Mouse (Mus musculus) ES-E14 (cell line): ENCODE data around the gene Nrtn. TPM values are rescaled to one million over a fixed set of nuclear protein-coding genes. Genes with fewer than 3 reads are reported as not detected.

ENCODE experiments used
- DNase-seq: peaks from one replicate; pipeline ENCODE4 v3.0.0-alpha.2; 2013; ENCODE audit warnings: low read depth, low spot score
- H3K27ac ChIP-seq: 2 replicates; pipeline ENCODE4 v1.5.1; 2012; ENCODE audit warnings: low read depth, mild to moderate bottlenecking, low read length, moderate library complexity, mixed read lengths; ENCODE audit not compliant: poor library complexity, insufficient read depth, severe bottlenecking
- H3K36me3 ChIP-seq: 2 replicates; pipeline ENCODE4 v1.6.1; 2012; ENCODE audit warnings: mild to moderate bottlenecking, low read length, moderate library complexity, mixed read lengths; ENCODE audit not compliant: control insufficient read depth, poor library complexity, insufficient read depth, severe bottlenecking
- H3K4me1 ChIP-seq, 2 experiments: fragments of 150-350 bp in 1 of 2; sonication (generic) in 1 of 2; 2 replicates each; pipeline ENCODE4 v1.6.1; 2012; ENCODE audit warnings: low read length in 2 of 2, mild to moderate bottlenecking in 1 of 2, mixed read lengths in 1 of 2; ENCODE audit not compliant: control insufficient read depth in 2 of 2, insufficient read depth in 2 of 2, poor library complexity in 1 of 2
- H3K4me3 ChIP-seq, 2 experiments: fragments of 150-350 bp in 1 of 2; sonication (generic) in 1 of 2; 2 replicates each; pipeline ENCODE4 v1.5.1; 2012; ENCODE audit warnings: low read length in 2 of 2, low read depth in 1 of 2, mild to moderate bottlenecking in 1 of 2, mixed read lengths in 1 of 2; ENCODE audit not compliant: insufficient read depth in 1 of 2, poor library complexity in 1 of 2, severe bottlenecking in 1 of 2
- H3K9ac ChIP-seq: 2 replicates; pipeline ENCODE4 v1.6.1; 2012; ENCODE audit warnings: low read depth, mild to moderate bottlenecking, low read length, mixed read lengths; ENCODE audit not compliant: poor library complexity, insufficient read depth, severe bottlenecking
- H3K9me3 ChIP-seq: fragments of 150-350 bp; sonication (generic); 2 replicates; pipeline ENCODE4 v1.6.1; 2012; ENCODE audit warnings: low read depth, mild to moderate bottlenecking, low read length; ENCODE audit not compliant: control insufficient read depth, insufficient read depth
- CHD2 ChIP-seq: IDR thresholded peaks from 2 replicates; pipeline ENCODE4 v1.6.1; 2014; ENCODE audit warnings: mild to moderate bottlenecking, low read depth, low read length, inconsistent platforms
- HCFC1 ChIP-seq: IDR thresholded peaks from 2 replicates; pipeline ENCODE4 v1.6.1; 2012; ENCODE audit warnings: low read length, inconsistent platforms, borderline replicate concordance; ENCODE audit not compliant: insufficient read depth
- MAFK ChIP-seq: IDR thresholded peaks from 2 replicates; pipeline ENCODE4 v1.6.1; 2014; ENCODE audit warnings: mild to moderate bottlenecking, low read depth, low read length, inconsistent platforms; ENCODE audit not compliant: insufficient read depth
- ZC3H11A ChIP-seq: IDR thresholded peaks from 2 replicates; pipeline ENCODE4 v1.6.1; 2012; ENCODE audit warnings: low read depth, mild to moderate bottlenecking, inconsistent platforms, low read length, borderline replicate concordance
- ZNF384 ChIP-seq: IDR thresholded peaks from 2 replicates; pipeline ENCODE4 v1.6.1; 2012; ENCODE audit warnings: low read depth, low read length, inconsistent platforms
- in situ Hi-C, 2 experiments: fragments of 600-800 bp; cut with MboI; formaldehyde crosslinking; loops; one replicate each; pipeline ENCODE4 v1.15.1; 2025; ENCODE audit warnings: low sequenced_read_pairs in 2 of 2, inconsistent platforms in 1 of 2; ENCODE audit not compliant: unreplicated experiment in 2 of 2
- total RNA-seq: library from RNA; depleted of rRNA; stranded (reverse); fragments of 300-350 nt; gene quantifications from 2 replicates; pipeline ENCODE4 v1.2.3, GENCODE M21; 2012; rRNA removed

Nrtn gene
- total RNA-seq, 1 experiment, result 8.4 TPM

- H3K4me3 ChIP-seq, result no peak overlapping the region
- no peak for DNase-seq
- in situ Hi-C loops, result no loop called here
- peaks cover 0 to 27% of the 10 kb centered on the region in 2 experiments; a peak in 2 of 4 replicates for H3K4me1 ChIP-seq
- peaks cover 84% of the 10 kb centered on the region for H3K36me3 ChIP-seq
- TF ChIP-seq ZC3H11A (no peak), MAFK (no peak), ZNF384 (no peak), CHD2 (no peak), HCFC1 (no peak)
- H3K27ac ChIP-seq, result no peak overlapping the region
- no peaks in the 10 kb centered on the region for H3K9me3 ChIP-seq
- no peak overlapping the region for H3K9ac ChIP-seq
Observed at GRCm38 (mm10) chr17:56706515-56706914, 50.8 kb downstream of the Nrtn start.

GRCm38 (mm10) chr17:56703038-56703437, 54.3 kb downstream of the Nrtn start:
- H3K27ac ChIP-seq, result no peak overlapping the region
- H3K9me3 ChIP-seq, result no peaks in the 10 kb centered on the region
- H3K9ac ChIP-seq, result no peak overlapping the region
- DNase-seq, result no peak
- TF ChIP-seq ZC3H11A (no peak), CHD2 (no peak), HCFC1 (no peak), MAFK (no peak), ZNF384 (no peak)
- H3K4me3 ChIP-seq, result no peak overlapping the region
- peaks cover 0 to 7% of the 10 kb centered on the region in 2 experiments; a peak in 1 of 4 replicates for H3K4me1 ChIP-seq
- H3K36me3 ChIP-seq, result peaks cover 87% of the 10 kb centered on the region
- in situ Hi-C loops, result no loop called here

Other genes with a start within 250 kb of the Nrtn start
- not detected in 2 replicates for gene Znrf4, start 245.1 kb downstream of the Nrtn start, total RNA-seq
- 1.5 and 2.6 TPM in 2 replicates for gene Gm20219, start 203.1 kb downstream of the Nrtn start, total RNA-seq
- 113 and 172 TPM in 2 replicates for gene Safb2, start 172.9 kb downstream of the Nrtn start, total RNA-seq
- gene Safb, start 172.7 kb downstream of the Nrtn start, total RNA-seq, result 116 and 127 TPM in 2 replicates
- gene 2410015M20Rik, start 147.8 kb downstream of the Nrtn start, total RNA-seq, result 236 and 294 TPM in 2 replicates
- gene Rpl36, start 144.1 kb downstream of the Nrtn start, total RNA-seq, result 3,972 and 4,168 TPM in 2 replicates
- 169 and 222 TPM in 2 replicates for gene Lonp1, start 130.6 kb downstream of the Nrtn start, total RNA-seq
- 1.2 and 1.3 TPM in 2 replicates for gene Catsperd, start 129.4 kb downstream of the Nrtn start, total RNA-seq
- gene Ranbp3, start 84.2 kb downstream of the Nrtn start, total RNA-seq, result 133 and 146 TPM in 2 replicates
- 484 and 561 TPM in 2 replicates for gene Ndufa11, start 39.8 kb downstream of the Nrtn start, total RNA-seq
- 7.7 and 8.4 TPM in 2 replicates for gene Vmac, start 39.5 kb downstream of the Nrtn start, total RNA-seq
- gene Dus3l, start 7.2 kb upstream of the Nrtn start, total RNA-seq, result 70.2 and 108 TPM in 2 replicates
- 1.2 and 1.5 TPM in 2 replicates for gene Prr22, start 12.7 kb upstream of the Nrtn start, total RNA-seq
- gene Rfx2, start 73.5 kb upstream of the Nrtn start, total RNA-seq, result 15.8 and 22.5 TPM in 2 replicates
- gene Acsbg2, start 116.9 kb upstream of the Nrtn start, total RNA-seq, result 0.58 and 0.90 TPM in 2 replicates
- 17.3 and 24.0 TPM in 2 replicates for gene 1700061G19Rik, start 117.9 kb upstream of the Nrtn start, total RNA-seq
- gene Mllt1, start 177.9 kb upstream of the Nrtn start, total RNA-seq, result 24.6 and 25.9 TPM in 2 replicates
- 0.54 and 0.74 TPM in 2 replicates for gene Acer1, start 224.6 kb upstream of the Nrtn start, total RNA-seq
- gene Clpp, start 232.8 kb upstream of the Nrtn start, total RNA-seq, result 185 and 187 TPM in 2 replicates
- 37.1 and 39.5 TPM in 2 replicates for gene Alkbh7, start 239.8 kb upstream of the Nrtn start, total RNA-seq
- not detected in 2 replicates for gene Pspn, start 242.5 kb upstream of the Nrtn start, total RNA-seq